Mouse (Mus musculus): Measurements from ENCODE around the gene Ppp1r14c. TPM values are rescaled to one million over a fixed set of nuclear protein-coding genes. Genes with fewer than 3 reads are reported as not detected.

Gene Ppp1r14c
- polyA plus RNA-seq (2017; shearing (Covaris generic)), result not detected

DNA sequence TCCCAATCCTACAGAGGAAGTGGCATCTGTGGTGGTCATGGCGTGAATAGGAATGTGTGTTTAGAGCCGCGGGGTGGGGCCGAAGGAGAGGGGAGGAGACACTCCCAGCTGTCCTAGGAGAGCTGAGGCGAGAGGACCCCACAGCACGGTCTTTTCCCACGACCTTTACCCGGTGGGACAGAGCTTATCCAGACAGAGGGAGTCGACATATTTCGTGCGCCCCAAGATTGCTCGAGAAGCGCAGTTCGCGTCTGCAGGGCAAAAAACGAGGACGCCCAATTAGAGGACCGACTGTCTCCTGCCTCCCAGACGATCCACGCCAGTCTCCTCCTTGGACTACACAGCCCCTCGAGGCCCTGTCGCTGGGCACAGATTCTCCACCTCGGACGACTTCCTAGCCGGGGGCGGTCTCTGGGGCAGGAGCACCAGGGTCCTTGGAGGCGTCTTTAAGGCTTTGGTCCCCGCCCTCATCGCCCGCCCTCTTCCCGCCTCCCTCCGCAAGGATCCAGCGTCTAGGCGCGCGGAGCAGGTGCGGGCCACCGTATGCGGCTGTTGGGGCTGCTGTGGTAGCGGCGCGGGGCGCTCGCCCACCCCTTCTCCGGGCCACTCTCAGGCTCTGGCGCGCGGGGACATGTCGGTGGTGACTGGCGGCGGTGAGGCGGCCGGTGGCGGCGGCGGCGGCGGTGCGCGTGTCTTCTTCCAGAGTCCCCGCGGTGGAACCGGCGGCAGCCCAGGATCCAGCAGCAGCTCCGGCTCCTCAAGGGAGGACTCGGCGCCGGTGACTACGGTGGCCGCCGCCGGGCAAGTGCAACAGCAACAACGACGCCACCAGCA, at the start of gene Ppp1r14c:
TSS of gene Ppp1r14c (plus strand) at position 22 of the 834 bp plus-strand sequence.

Other genes starting within 250 kb of the Ppp1r14c start
- gene H60c, start 98.3 kb upstream of the Ppp1r14c start, polyA plus RNA-seq (2017; shearing (Covaris generic)), result not detected
- gene Iyd, start 174.2 kb downstream of the Ppp1r14c start, polyA plus RNA-seq (2017; shearing (Covaris generic)), result not detected

All from CD4-positive, CD25-positive, alpha-beta regulatory T cell, adult 9 weeks (primary cell).